Mouse (Mus musculus): ENCODE results near the gene Dmrt3. TPM values are rescaled to one million over a fixed set of nuclear protein-coding genes. Genes with fewer than 3 reads are reported as not detected.

Gene Dmrt3
- polyA plus RNA-seq (2012; rRNA removed) = not detected in 2 replicates

GRCm38 (mm10) chr19:25610015-25610410 lies at the start of gene Dmrt3:
Gene Dmrt3 (plus strand): TSS chr19:25610301.

GRCm38 (mm10) chr19:25672101-25672950 lies 62.2 kb downstream of the Dmrt3 start, which contains the start of gene Dmrt2:
Gene Dmrt2 (plus strand): TSS chr19:25672411.

Other genes with a start within 250 kb of the Dmrt3 start
- not detected in 2 replicates for gene Dmrt1, start 104.7 kb upstream of the Dmrt3 start, polyA plus RNA-seq (2012; rRNA removed)
- gene Dmrt2, start 62.1 kb downstream of the Dmrt3 start, polyA plus RNA-seq (2012; rRNA removed) = 5.0 and 5.7 TPM in 2 replicates

Data from ovary, adult 2 months (tissue).